Mouse (Mus musculus): ENCODE measurements around the gene Zfp366. TPM values are rescaled to one million over a fixed set of nuclear protein-coding genes. Genes with fewer than 3 reads are reported as not detected.
"Not testable (repeated sequence)": the region's sequence is repeated elsewhere in the genome, so short reads cannot be mapped to it uniquely, and the experiment has no call there.

Gene Zfp366
- polyA plus RNA-seq, 1 experiment from 2014 or later: 0.10 TPM

GRCm38 (mm10) chr13:99163521-99164359, 20.9 kb upstream of the Zfp366 start:
- 0 out of 2 replicates have a peak, but pooled peaks cover 3% of the 10 kb centered on the region for H3K27me3 ChIP-seq (replicated peaks)
- H3K9me3 ChIP-seq (replicated peaks): no peaks in the 10 kb centered on the region
- no peaks in the 10 kb centered on the region for H3K4me1 ChIP-seq
- H3K36me3 ChIP-seq: no peaks in the 10 kb centered on the region
- ATAC-seq: no peak
- H3K4me2 ChIP-seq: no peak overlapping the region
- H3K27ac ChIP-seq: no peak overlapping the region
- H3K4me3 ChIP-seq: no peak overlapping the region
- 45% methylated on average over 10 of the region's 10 CpGs for WGBS (ENCODE audit: insufficient replicate concordance)
- no peak overlapping the region for H3K9ac ChIP-seq

GRCm38 (mm10) chr13:99164360-99164759, 20.3 kb upstream of the Zfp366 start:
- Histone ChIP-seq H3K27me3 (replicated peaks) (0 out of 2 replicates have a peak, but pooled peaks cover 3% of the 10 kb centered on the region), H3K4me2 (no peak overlapping the region), H3K4me1 (no peaks in the 10 kb centered on the region), H3K27ac (no peak overlapping the region), H3K36me3 (no peaks in the 10 kb centered on the region), H3K9ac (no peak overlapping the region), H3K4me3 (no peak overlapping the region), H3K9me3 (replicated peaks) (no peaks in the 10 kb centered on the region)
- 34% methylated on average over 2 of the region's 2 CpGs for WGBS (ENCODE audit: insufficient replicate concordance)
- no peak for ATAC-seq

GRCm38 (mm10) chr13:99169401-99169800, 15.2 kb upstream of the Zfp366 start:
- H3K9me3 ChIP-seq (replicated peaks): no peaks in the 10 kb centered on the region
- ATAC-seq: no peak
- 58% methylated on average over 6 of the region's 6 CpGs for WGBS (ENCODE audit: insufficient replicate concordance)
- H3K36me3 ChIP-seq: no peaks in the 10 kb centered on the region
- H3K4me3 ChIP-seq: no peak overlapping the region
- H3K27ac ChIP-seq: no peak overlapping the region
- H3K9ac ChIP-seq: no peak overlapping the region
- 0 out of 2 replicates have a peak, but pooled peaks cover 3% of the 10 kb centered on the region for H3K27me3 ChIP-seq (replicated peaks)
- H3K4me2 ChIP-seq: no peak overlapping the region
- H3K4me1 ChIP-seq: no peaks in the 10 kb centered on the region

GRCm38 (mm10) chr13:99170337-99170736, 14.3 kb upstream of the Zfp366 start:
- Histone ChIP-seq H3K4me3 (no peak overlapping the region), H3K4me2 (no peak overlapping the region), H3K27me3 (replicated peaks) (0 out of 2 replicates have a peak, but pooled peaks cover 3% of the 10 kb centered on the region), H3K27ac (no peak overlapping the region), H3K9me3 (replicated peaks) (no peaks in the 10 kb centered on the region), H3K9ac (no peak overlapping the region), H3K4me1 (peaks cover 6% of the 10 kb centered on the region; the same call in 1 of the 2 replicates), H3K36me3 (no peaks in the 10 kb centered on the region)
- ATAC-seq: no peak
- 28% methylated on average over 2 of the region's 2 CpGs for WGBS (ENCODE audit: insufficient replicate concordance)

GRCm38 (mm10) chr13:99173849-99174248, 10.8 kb upstream of the Zfp366 start:
- Histone ChIP-seq H3K4me3 (no peak overlapping the region), H3K4me1 (peaks cover 6% of the 10 kb centered on the region; the same call in 1 of the 2 replicates), H3K4me2 (no peak overlapping the region), H3K9me3 (replicated peaks) (no peaks in the 10 kb centered on the region), H3K27ac (no peak overlapping the region), H3K36me3 (no peaks in the 10 kb centered on the region), H3K27me3 (replicated peaks) (no peaks in the 10 kb centered on the region), H3K9ac (no peak overlapping the region)
- ATAC-seq: no peak
- 31% methylated on average over 4 of the region's 4 CpGs for whole genome bisulfite sequencing (ENCODE audit: insufficient replicate concordance)

GRCm38 (mm10) chr13:99182828-99183227, 1.8 kb upstream of the Zfp366 start:
- not testable (repeated sequence) for H3K4me3 ChIP-seq; H3K36me3 ChIP-seq; H3K27ac ChIP-seq; H3K4me2 ChIP-seq; H3K9ac ChIP-seq; H3K27me3 ChIP-seq (replicated peaks); H3K9me3 ChIP-seq (replicated peaks); ATAC-seq; H3K4me1 ChIP-seq
- WGBS (ENCODE audit: insufficient replicate concordance): 62% methylated on average over 3 of the region's 3 CpGs

GRCm38 (mm10) chr13:99183257-99183895, 1.2 kb upstream of the Zfp366 start:
- no peak overlapping the region for H3K27ac ChIP-seq
- 43% methylated on average over 3 of the region's 3 CpGs for WGBS (ENCODE audit: insufficient replicate concordance)

GRCm38 (mm10) chr13:99185573-99185972, 950 bp downstream of the Zfp366 start:
- no peak for ATAC-seq
- H3K4me1 ChIP-seq: no peaks in the 10 kb centered on the region
- H3K9me3 ChIP-seq (replicated peaks): no peaks in the 10 kb centered on the region
- H3K9ac ChIP-seq: no peak overlapping the region
- WGBS (ENCODE audit: insufficient replicate concordance): 70% methylated on average over 10 of the region's 10 CpGs
- no peaks in the 10 kb centered on the region for H3K36me3 ChIP-seq
- H3K4me3 ChIP-seq: no peak overlapping the region
- 0 out of 2 replicates have a peak overlapping the region, but pooled peaks have one; percentile 7 for H3K4me2 ChIP-seq
- no peak overlapping the region for H3K27ac ChIP-seq
- H3K27me3 ChIP-seq (replicated peaks): no peaks in the 10 kb centered on the region; the same call in 1 of the 2 replicates

More at GRCm38 (mm10) chr13:99183257-99183895, 1.2 kb upstream of the Zfp366 start:
- no peaks in the 10 kb centered on the region for H3K9me3 ChIP-seq (replicated peaks)
- no peaks in the 10 kb centered on the region for H3K4me1 ChIP-seq
- no peaks in the 10 kb centered on the region; the same call in 1 of the 2 replicates for H3K27me3 ChIP-seq (replicated peaks)
- no peaks in the 10 kb centered on the region for H3K36me3 ChIP-seq
- H3K4me3 ChIP-seq: no peak overlapping the region
- no peak overlapping the region for H3K9ac ChIP-seq
- ATAC-seq: no peak
- no peak overlapping the region for H3K4me2 ChIP-seq

- Histone ChIP-seq H3K27me3 (replicated peaks) (no peaks in the 10 kb centered on the region; the same call in 1 of the 2 replicates), H3K27ac (no peak overlapping the region), H3K4me1 (no peaks in the 10 kb centered on the region), H3K4me3 (no peak overlapping the region), H3K4me2 (no peak overlapping the region), H3K36me3 (no peaks in the 10 kb centered on the region), H3K9ac (no peak overlapping the region), H3K9me3 (replicated peaks) (no peaks in the 10 kb centered on the region)
- no peak for ATAC-seq
- 77% methylated on average over 10 of the region's 10 CpGs for WGBS (ENCODE audit: insufficient replicate concordance)
These were observed 1.7 kb downstream of the Zfp366 start for GRCm38 (mm10) chr13:99186138-99186853.

- no peaks in the 10 kb centered on the region for H3K9me3 ChIP-seq (replicated peaks)
- no peak for ATAC-seq
- H3K27ac ChIP-seq: no peak overlapping the region
- no peak overlapping the region for H3K4me3 ChIP-seq
- no peak overlapping the region for H3K4me2 ChIP-seq
- no peak overlapping the region for H3K9ac ChIP-seq
- no peaks in the 10 kb centered on the region; the same call in 1 of the 2 replicates for H3K27me3 ChIP-seq (replicated peaks)
- 69% methylated on average over 7 of the region's 7 CpGs for WGBS (ENCODE audit: insufficient replicate concordance)
- no peaks in the 10 kb centered on the region for H3K4me1 ChIP-seq
- no peaks in the 10 kb centered on the region for H3K36me3 ChIP-seq
These were observed 2.2 kb downstream of the Zfp366 start for GRCm38 (mm10) chr13:99186859-99187258.

- H3K27me3 ChIP-seq (replicated peaks): no peaks in the 10 kb centered on the region; the same call in 1 of the 2 replicates
- 60% methylated on average over 11 of the region's 11 CpGs for WGBS (ENCODE audit: insufficient replicate concordance)
- H3K9ac ChIP-seq: no peak overlapping the region
- H3K4me2 ChIP-seq: no peak overlapping the region
- H3K9me3 ChIP-seq (replicated peaks): no peaks in the 10 kb centered on the region
- no peak overlapping the region for H3K27ac ChIP-seq
- no peaks in the 10 kb centered on the region for H3K4me1 ChIP-seq
- H3K4me3 ChIP-seq: no peak overlapping the region
- no peaks in the 10 kb centered on the region for H3K36me3 ChIP-seq
- ATAC-seq: no peak
These were observed 2.8 kb downstream of the Zfp366 start for GRCm38 (mm10) chr13:99187456-99187855.

Measured in liver, embryonic 12.5 days (tissue).